Comparison of ENCODE assay signal across 1 mouse cellular context in the genomic region with DNA sequence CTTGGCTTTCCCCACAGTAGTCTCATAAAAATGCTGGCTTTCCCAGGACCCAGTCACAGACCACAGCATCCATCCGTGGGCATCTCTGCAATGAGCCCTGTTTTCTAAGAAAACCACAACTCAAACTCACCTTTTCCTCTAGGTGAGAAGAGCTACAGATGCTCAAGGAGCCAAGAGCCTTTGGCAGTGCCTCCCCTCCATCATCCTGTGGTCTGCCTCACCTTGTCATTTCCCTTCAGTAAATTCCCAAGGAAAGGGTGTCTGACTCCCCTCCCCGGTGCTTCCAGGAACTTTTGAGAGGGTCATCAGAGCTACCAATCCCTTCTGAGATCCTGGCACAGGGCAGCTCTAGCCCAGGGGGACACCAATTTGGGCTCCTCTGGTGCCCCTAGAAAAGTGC.
TF ChIP-seq lines count a peak whose summit lies in the region.

No protein-coding gene starts in this region.

TF ChIP-seq in MEL, 35 proteins besides CTCF, POLR2A, EP300 and RAD21:
- TF ChIP-seq POLR2AphosphoS2 (IDR thresholded peaks at IDR 0.05; ENCODE audit: low read length): 0 out of 2 replicates have a peak, but pooled peaks have one; percentile 29
- TF ChIP-seq CHD1 (IDR thresholded peaks at IDR 0.05; ENCODE audit: low read depth, low read length): peak; percentile 53; the same call in 1 of the 2 replicates
- TF ChIP-seq MAFK (IDR thresholded peaks at IDR 0.05; ENCODE audit: borderline replicate concordance, low read depth, low read length): no peak
